Mouse (Mus musculus): ENCODE measurements around the gene D430042O09Rik. TPM values are rescaled to one million over a fixed set of nuclear protein-coding genes. Genes with fewer than 3 reads are reported as not detected.

Gene D430042O09Rik
- polyA plus RNA-seq, 1 experiment from 2014 or later, result 2.0 TPM

DNA sequence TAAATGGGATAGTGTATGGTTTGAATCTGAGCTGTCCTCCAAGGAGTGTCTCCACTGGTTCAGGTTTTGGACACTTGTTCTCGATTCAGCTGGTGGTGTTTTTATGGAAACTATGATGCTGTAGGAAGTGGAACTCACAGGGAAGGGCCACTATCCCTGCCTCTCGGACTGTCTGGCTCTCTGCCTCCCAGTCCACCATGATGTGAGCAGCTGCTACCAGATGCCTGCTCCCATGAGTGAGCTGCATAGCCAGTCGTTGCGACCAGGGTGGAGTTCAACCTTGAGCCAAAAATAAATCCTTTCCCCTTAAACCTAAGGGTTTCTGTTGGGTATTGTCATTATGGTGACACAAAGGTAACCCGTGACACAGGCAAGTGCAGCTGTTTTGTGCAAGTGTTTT lies 216.4 kb downstream of the D430042O09Rik start:
- H3K4me3 ChIP-seq (ENCODE audit: low read depth, low read length), result no peak overlapping the region
- no peaks in the 10 kb centered on the region for H3K27me3 ChIP-seq (ENCODE audit: control insufficient read depth, insufficient read depth, low read depth, low read length)
- H3K4me1 ChIP-seq (ENCODE audit: control insufficient read depth, low read depth, low read length), result no peaks in the 10 kb centered on the region
- no peak overlapping the region for H3K9ac ChIP-seq (ENCODE audit: low read depth, low read length)
- H3K9me3 ChIP-seq (replicated peaks; ENCODE audit: control insufficient read depth, low read length), result no peaks in the 10 kb centered on the region
- no peak overlapping the region for H3K27ac ChIP-seq (ENCODE audit: low read length)
- WGBS (ENCODE audit: insufficient replicate concordance), result 58% methylated on average over 5 of the region's 5 CpGs
- no peak for ATAC-seq (ENCODE audit: low read depth)
- H3K36me3 ChIP-seq (ENCODE audit: control insufficient read depth, insufficient read depth), result no peaks in the 10 kb centered on the region
- H3K4me2 ChIP-seq (ENCODE audit: low read depth, low read length), result no peak overlapping the region

Other genes with a start within 250 kb of the D430042O09Rik start
- gene Nsmce1, start 216.3 kb upstream of the D430042O09Rik start, polyA plus RNA-seq (2015; fragmentation: Nextera tagmentation; extraction: Ambion mirVana), result 64.6 and 70.3 TPM in 2 replicates
- 6.2 and 6.9 TPM in 2 replicates for gene Il4ra, start 155.8 kb upstream of the D430042O09Rik start, polyA plus RNA-seq (2015; fragmentation: Nextera tagmentation; extraction: Ambion mirVana)
- gene Il21r, start 104.5 kb upstream of the D430042O09Rik start, polyA plus RNA-seq (2015; fragmentation: Nextera tagmentation; extraction: Ambion mirVana), result 0.68 and 1.0 TPM in 2 replicates
- 7.1 and 7.3 TPM in 2 replicates for gene Gtf3c1, start 108 bp upstream of the D430042O09Rik start, polyA plus RNA-seq (2015; fragmentation: Nextera tagmentation; extraction: Ambion mirVana)